Mouse (Mus musculus) thymus, postnatal 25 days (tissue): Measurements from ENCODE around the gene Ush2a.

Source experiments
- DNase-seq: peaks from one replicate; pipeline ENCODE4 v3.0.0; 2022

Ush2a gene

DNA sequence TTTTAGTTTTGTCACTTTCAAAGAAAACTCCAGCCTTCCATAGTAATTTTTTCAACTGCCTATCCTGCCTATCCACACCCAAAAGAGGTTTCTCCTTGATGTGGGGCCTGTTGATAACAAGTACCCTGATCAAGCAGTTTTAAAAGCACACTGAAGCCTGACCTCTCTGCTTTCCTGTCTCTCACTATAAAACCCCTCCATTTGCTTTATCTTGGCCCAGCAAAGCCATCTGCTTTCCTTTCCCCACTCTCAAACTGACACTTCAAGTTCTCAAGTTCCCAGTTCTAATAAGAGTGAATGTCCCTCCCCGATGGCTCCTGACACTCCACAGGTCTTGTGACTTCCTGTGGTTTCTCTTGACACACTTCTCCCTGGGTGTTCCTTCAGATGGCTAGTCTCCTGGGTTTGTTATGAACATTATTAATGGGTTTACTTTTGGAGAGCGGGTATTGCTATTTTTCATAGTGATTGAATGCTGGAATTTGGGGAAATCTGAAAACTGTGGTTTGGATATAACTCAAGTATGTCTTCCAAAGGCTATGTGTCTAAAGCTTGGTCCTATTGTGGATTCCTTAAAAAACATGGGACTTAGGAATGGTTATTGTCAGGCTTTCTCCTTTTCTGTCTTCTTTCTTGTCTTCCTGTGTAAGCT lies 126.1 kb downstream of the Ush2a start:
- DNase-seq = no peak

DNA sequence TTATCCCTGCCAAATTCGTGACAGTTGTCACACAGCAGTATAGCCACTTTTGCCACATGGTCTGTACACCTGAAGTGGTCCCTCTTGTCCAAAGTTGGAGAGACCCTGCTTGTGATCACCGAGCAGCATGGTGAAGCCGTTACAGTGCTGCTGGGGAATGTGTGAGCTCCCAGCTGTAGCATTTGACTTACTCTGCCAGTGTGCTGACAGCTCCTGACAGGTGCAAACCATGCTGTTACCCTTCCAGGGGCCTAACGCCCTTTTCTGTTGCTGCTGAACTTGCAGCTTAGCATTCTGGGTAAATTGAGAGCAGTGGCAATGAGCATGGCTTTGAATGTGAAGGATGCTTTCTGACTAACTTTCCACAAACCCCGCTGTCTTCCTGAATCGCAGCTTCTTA lies 128.3 kb downstream of the Ush2a start:
- DNase-seq = no peak

GRCm38 (mm10) chr1:188407176-188407575 lies 145.4 kb downstream of the Ush2a start:
- no peak for DNase-seq

DNA sequence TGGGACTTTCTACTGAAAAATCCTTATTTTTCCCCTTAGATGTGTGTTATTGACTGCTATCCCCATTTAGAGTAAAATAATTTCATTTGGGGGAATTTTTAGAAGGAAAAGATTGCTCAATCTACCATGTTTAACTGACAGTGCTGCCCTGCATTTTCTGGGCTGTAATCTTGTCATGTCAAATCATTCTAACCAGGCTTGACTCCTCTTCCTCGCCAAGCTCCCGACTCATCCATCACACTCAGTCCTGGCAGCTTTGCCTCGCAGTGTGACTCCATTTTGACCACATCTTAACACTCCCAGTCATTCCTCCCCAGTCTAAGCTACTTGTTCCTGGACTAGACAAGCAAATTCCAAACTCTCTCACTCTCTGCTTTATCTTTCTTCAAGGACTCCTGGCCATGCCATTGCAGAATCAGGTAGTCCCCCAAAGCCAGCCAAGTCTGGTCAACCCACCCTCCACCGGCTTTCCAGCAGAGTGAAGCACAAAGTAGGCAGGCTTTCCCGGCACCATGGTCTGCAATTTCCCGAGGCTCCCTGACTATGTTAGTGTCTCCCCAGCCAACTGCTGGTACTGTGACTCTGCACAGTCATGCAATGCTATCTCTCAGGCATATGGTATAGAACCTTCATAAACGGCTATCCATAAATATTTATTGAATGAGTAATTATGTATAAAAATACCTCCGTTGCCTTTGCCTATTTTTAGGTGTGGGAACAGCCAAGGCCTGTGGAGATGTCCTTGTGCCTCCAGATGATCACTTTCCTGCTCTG lies 146.0 kb downstream of the Ush2a start:
- DNase-seq = no peak

DNA sequence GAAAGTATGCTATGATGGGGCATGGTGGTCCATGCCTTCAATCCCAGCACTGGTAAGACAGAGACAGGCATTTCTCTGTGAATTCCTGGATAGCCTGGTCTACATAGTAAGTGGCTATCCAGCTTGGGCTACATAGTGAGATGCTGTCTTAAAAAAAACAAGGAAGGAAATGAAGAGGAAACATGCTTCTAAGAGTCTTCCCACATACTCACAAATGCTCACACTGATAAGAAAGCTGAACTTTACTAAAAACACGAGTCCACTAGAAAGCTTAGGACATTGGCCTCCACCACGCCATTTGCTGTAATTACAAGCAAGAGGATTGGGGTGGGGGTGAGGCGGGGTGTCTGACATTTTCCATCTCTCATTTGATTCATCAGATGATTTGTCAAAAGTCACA lies 148.7 kb downstream of the Ush2a start:
- DNase-seq = no peak

DNA sequence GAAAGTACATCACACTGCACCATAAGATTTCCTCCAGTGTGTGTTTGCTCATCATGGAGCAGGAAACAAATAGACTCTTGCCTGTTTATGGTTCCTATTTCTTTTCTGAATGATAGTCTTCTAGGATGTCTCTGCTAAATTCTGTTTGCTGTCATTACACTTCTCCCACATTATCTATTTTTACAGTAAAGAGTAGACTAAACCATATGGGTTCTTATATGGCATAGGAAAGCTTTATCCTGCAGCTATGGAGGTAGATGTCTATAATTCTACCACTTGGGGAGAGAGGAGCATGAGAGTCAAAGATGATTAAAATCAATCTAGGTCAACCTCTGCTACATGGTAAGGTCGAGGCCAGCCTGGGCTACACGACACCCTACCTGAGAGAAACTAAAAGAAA lies 158.7 kb downstream of the Ush2a start:
- DNase-seq = no peak

DNA sequence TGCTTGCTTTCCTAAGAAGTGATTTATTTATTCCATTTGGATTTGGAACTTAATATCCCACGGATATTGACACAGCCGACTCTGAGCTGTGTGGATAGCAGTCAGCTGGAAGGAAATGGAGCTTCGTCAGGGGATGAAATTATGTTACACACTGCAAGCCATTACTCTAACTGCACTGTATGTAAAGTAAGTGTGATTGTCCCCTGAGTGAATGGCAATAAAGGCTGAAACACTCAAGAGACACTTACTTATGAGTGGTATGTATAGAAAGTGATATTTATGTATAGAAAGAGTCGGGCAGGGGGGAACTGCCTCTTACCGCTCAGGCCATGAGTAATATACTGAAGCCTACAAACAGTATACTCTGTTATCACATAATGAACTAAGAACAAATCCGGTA lies 166.3 kb downstream of the Ush2a start:
- no peak for DNase-seq

DNA sequence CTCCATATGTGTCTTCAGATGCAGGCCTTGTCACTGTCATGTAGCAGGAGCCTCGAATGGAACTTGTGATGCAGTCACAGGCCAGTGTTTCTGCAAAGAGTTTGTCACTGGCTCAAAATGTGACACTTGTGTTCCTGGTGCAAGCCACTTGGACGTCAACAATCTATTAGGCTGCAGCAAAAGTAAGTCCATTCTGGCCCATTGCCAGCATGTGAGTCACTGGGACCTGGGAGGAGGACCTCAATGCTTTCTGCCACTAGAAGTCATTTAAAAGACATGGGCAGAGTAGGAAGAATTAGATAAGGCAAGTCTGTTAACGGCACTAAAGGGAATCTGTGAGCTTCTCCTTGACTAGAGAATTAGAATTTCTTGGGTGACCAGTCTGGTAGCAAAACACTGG lies 168.9 kb downstream of the Ush2a start:
- no peak for DNase-seq

DNA sequence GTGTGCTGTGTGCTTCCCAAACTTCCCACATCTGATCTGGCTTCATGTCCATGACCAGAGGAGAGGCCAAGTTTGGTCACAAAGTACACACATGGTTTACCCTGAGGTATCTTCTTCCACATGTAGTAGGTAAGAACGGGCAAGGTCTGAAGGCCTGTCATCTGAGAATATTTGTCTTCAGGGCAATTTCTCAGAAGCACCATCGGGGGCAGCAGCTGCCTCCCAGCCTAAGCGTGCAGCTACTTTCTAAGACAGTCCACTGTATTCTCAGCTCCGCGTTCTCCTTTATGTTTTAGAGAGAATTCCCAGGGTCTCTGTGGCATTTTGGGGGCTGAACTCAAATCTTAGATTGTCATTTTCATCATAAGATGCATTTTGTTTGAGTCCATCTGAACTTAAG lies 186.1 kb downstream of the Ush2a start:
- DNase-seq = no peak

DNA sequence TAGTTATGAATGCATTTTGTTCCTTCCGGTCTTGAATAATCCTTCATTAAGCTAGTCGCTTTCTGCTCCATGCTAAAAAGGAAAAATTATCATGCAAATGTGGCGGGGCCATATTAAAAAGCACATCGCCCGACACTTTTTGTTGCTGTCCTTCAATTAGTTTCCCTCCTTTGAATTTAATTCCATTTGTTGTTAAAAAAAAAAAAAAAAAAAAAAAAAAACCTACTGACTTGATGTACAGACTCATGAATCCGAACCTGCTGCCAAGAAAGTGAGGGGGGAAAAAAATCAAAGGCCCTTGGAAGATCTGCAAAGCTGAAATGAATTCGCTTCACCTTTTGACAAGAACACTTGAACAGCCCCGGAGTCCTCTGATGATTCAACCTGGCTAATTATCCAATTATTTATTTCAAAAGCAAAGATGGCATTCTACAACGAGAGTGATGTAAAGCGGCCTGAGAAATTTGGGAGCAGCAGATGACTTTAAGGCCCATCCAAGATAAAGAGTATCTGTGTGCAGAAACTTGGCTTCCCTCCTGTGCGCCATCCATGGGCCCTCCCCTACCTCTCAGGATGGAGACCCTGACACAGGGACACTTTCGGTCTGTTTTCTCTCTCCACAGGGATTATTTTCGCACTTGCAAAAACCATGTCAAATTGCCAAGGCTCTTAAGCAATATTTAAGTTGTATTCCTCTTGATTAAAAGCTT lies 194.8 kb downstream of the Ush2a start:
- no peak for DNase-seq

DNA sequence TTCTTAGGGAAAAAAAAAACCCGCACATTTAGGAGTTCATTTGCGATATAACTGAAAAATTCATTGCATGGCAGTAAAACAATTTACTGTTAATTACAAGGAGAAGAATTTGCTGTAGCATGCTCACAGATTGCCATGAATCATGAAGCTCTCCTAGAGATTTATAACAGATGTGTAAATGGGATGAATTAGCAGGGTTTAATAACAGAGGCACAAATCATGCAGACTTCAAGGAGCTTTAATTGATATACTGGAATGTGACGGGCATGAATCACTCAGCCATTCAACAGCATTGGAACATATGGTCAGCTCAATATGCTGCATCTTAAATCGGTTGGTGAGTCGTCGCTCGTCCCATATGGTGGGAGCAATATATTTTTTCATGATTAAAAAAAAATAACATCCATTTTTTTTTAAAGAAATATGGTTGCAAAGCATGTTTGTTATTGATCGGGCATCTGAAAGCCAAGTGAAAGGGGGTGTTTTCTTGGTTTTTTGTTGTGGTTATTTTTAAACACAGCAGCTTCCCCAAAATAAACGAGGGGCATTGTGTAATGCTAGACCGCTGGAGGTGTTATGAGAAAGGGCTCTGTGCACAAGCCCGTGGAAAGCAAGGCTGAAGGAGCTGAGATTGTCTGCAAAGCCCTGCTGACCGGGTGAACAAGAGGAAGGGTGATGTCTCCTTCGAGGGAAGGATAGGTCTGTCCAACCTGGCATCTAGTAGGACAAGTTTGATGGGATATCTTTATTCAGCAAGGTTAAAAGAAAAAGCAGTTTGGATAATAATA lies 195.6 kb downstream of the Ush2a start:
- no peak for DNase-seq

DNA sequence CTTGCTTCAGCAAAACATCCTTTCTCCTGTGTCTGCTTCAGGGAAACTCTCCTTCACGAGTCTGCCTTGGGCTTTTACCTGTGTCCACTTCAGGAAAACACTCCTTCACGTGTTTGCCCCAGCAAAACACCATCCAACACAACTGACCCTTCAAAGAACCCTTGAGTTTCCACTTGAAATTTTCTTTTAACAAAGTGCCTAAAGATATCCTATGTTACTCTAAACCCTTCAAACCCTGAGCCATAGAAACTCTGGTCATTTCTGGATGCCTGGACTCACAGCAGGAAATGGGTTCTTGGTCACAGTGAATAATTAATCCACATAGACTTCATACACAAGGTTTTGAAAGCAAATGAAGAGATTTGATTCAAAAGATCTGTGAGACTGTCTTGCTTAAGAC lies 199.4 kb downstream of the Ush2a start:
- no peak for DNase-seq

DNA sequence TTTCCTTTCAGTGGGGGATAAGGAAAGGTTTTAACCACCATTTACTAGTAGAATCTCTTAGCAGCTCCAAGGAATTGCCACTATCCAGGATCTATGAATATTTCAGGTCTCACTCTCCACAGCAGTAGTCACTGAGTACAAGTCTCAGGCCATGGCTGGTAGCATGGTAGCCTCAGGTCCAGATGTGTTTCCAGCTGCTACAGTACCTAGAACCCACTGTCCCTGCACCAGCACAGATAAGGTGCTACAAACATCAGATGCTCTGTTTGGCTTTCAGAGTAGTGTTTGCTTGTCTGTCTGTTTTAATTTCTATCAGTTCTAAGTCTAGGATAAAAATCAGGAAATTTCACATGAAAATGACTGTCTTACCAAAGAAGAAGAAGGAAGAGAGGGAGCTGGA lies 202.8 kb downstream of the Ush2a start:
- DNase-seq = no peak

GRCm38 (mm10) chr1:188468371-188468783 lies 206.6 kb downstream of the Ush2a start:
- DNase-seq = no peak

DNA sequence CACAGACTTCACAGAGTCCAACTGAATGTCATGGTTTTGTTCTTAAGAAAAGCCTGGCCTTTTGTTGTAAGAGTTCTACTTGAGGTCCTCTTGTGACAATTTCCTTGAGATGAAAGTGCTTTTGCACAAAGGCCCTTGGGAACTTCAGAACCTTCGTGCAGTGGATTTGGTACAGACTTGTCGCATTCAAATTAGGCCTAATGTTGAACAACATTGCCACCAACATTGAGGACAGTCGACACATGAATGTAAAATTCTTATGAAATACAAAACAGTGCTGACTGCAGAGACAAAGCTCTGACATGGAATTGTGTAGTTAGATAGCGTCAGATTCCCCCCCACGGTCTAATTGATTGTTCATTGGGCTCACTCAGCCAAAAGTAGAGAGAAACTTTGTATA lies 243.1 kb downstream of the Ush2a start:
- DNase-seq = no peak

- no peak for DNase-seq
These were observed 257.0 kb downstream of the Ush2a start for GRCm38 (mm10) chr1:188518792-188519191.

- no peak for DNase-seq
These were observed 265.6 kb downstream of the Ush2a start for GRCm38 (mm10) chr1:188527451-188527850.

- no peak for DNase-seq
These were observed 267.8 kb downstream of the Ush2a start for GRCm38 (mm10) chr1:188529606-188530131.

DNA sequence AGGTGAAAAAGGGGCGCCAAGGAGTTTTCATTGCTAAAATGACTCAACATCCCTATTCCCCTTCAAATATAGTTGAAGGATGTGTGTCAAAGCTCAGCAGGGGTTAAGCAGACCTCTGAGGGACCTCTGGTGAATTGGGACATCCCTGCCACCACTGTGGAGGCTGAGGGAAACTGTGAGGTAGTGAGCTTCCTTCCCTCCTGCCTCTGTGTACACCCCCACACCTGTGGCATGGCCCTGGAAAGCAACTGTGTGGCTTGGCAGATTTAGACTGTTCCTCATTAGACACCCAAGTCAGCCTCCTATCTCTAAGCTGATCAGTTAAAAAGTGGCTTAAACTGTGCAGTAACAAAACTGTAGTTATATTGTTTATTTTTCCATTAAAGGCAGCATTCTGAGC lies 275.2 kb downstream of the Ush2a start:
- no peak for DNase-seq

GRCm38 (mm10) chr1:188539621-188540020 lies 277.8 kb downstream of the Ush2a start:
- DNase-seq = no peak

DNA sequence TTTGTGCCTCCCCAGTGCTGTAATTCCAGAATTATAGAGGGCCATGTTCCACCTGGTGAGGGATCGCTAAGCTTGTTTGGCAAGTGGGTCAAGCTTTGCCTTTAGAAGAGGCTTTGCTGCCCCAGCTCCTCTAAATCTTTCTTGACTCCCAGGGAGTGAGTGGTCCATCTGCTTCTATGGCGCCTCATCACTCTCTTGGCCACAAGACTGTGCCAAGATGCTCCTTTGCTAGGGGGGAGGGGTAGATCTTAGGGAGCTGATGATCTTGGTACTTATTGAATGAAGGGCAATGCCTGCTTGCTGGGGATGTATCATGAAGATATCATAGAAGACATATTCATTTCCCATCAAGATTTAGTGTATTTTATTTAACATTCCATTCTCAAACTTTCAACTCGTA lies 279.7 kb downstream of the Ush2a start:
- no peak for DNase-seq

DNA sequence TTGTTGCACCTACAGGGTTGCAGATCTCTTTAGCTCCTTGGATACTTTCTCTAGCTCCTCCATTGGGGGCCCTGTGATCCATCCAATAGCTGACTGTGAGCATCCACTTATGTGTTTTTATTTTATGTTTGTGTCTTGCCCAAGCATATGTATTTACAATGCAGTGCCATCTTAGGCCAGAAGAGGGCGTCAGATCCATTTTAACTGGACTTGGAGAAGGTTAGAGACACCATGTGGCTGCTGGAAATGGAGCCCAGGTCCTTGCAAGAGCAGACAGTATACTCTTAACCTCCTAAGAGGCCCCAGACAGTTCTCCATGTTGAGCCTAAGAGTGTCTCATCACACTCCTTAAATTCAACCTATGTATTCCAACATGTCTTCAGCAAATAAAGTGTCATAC lies 281.5 kb downstream of the Ush2a start:
- DNase-seq = no peak

DNA sequence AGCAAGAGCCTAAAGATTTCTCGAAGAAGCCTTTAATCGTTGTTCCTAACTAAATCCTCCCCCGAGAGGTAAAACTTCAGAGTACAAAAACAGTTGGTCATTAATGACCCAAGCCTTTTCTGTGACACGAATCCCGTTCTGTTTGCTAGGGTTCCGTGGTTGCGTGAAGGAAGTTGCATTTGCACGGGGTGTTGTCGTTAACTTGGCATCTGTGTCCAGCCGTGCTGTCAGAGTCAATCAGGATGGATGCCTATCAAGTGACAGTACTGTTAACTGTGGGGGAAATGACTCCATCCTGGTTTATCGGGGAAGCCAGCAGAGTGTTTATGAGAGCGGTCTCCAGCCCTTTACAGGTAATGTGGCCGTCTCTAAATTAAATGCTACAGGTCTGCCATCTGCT lies 287.9 kb downstream of the Ush2a start:
- no peak for DNase-seq
